Mouse (Mus musculus): Measurements from ENCODE around the gene Cpa1. TPM values are rescaled to one million over a fixed set of nuclear protein-coding genes. Genes with fewer than 3 reads are reported as not detected.
A peak's percentile ranks its signal among the peaks of the same experiment; 100 is the strongest.

Cpa1 gene
- polyA plus RNA-seq, 1 experiment from 2014 or later, result 0.16 TPM

DNA sequence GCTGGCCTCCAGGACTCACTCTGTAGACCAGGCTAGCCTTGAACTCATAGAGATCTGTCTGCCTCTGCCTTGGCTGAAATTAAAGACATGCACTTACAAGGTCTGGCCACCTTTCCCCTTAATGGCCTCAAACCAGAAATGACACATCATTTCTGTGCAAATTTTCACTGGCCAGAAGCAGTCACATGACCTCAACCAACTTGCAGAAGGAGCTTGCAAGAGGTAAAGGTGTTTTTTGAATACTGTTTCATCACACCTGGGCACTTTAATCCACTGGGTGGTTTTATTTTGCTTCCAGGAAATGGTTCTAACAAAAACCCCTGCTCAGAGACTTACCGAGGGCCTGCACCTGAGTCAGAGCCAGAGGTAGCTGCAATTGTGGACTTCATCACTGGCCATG is 9.0 kb upstream of the Cpa1 start:
- no peaks in the 10 kb centered on the region for H3K27me3 ChIP-seq (ENCODE audit: insufficient read depth, poor library complexity, severe bottlenecking)
- H3K36me3 ChIP-seq, result no peaks in the 10 kb centered on the region
- H3K9me3 ChIP-seq, result no peaks in the 10 kb centered on the region
- no peak for DNase-seq (ENCODE audit: low spot score)
- no peak overlapping the region for H3K4me3 ChIP-seq
- peak overlapping the region; percentile 76; the same call in 1 of the 2 replicates for H3K27ac ChIP-seq
- peaks cover 46% of the 10 kb centered on the region for H3K4me1 ChIP-seq (replicated peaks)
- WGBS, result 91% methylated on average over 1 of the region's 1 CpGs

DNA sequence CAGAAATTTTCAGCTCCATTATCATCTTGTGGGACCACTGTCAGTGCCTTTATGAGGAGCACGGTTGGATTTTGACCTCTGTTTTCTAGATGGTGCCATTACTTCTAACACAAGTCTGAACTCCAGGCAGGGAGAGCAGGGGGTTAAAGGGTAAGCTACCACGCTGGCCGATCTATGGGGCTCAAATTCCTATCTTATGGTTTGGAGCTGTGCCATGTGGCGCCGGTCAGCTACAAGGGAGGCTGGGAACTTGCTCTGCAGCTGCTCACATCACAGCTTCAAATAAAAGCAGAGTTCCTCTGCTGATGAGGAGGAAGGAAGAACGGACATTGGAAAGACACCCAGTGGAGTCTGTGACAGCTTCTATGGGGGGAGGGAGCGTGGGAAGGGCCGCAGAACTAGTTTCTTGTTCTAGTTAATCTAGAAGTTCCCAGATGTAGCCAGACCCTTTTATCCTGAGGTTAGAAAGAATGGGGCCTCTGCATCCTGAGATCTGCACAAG is 3.6 kb upstream of the Cpa1 start:
- WGBS, result 22% methylated on average over 8 of the region's 8 CpGs
- peak; percentile 70 for DNase-seq (ENCODE audit: low spot score)

DNA sequence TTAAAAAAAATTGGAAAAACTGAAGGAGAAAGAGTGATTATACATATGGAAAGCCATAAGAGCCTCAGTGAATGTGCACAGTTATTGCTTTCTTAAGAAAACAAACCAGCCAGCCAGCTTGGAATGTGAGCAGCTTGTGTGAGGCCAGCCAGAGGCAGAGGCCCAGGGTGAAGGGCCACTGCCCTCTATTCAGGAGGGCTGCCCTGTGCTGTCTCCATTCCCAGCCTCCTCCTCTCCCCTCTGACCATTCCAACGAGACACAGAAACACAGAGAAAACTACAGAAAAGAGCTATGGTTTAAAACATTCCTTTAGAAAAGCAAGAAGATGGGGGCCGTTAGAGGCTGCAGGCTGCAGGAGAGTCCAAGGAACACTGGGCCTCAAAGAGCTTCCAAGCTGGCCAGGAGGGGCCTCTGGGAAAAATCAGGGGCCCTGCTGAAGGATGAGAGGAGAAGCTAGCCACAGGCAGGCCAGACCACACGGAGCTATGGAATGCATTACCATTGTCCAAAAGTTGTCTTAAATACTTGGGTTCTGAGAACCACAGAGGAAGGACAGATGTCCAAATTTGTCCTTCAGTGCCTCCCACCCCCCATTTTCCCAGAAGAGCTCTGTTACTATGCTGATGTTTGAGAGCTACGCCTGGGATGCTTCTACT is 2.7 kb upstream of the Cpa1 start:
- H3K4me1 ChIP-seq (replicated peaks), result peaks cover 57% of the 10 kb centered on the region
- peak overlapping the region; percentile 92 for H3K27ac ChIP-seq
- no peak overlapping the region for H3K4me3 ChIP-seq
- DNase-seq (ENCODE audit: low spot score), result peak; percentile 77
- 11% methylated on average over 4 of the region's 4 CpGs for WGBS
- peaks cover 8% of the 10 kb centered on the region; the same call in 1 of the 2 replicates for H3K9me3 ChIP-seq
- H3K36me3 ChIP-seq, result no peaks in the 10 kb centered on the region
- H3K27me3 ChIP-seq (ENCODE audit: insufficient read depth, poor library complexity, severe bottlenecking), result no peaks in the 10 kb centered on the region

More for the DNA sequence above, 3.6 kb upstream of the Cpa1 start:
- no peak overlapping the region for H3K4me3 ChIP-seq
- no peaks in the 10 kb centered on the region for H3K36me3 ChIP-seq
- H3K4me1 ChIP-seq (replicated peaks), result peaks cover 64% of the 10 kb centered on the region
- H3K27me3 ChIP-seq (ENCODE audit: insufficient read depth, poor library complexity, severe bottlenecking), result no peaks in the 10 kb centered on the region
- peak overlapping the region; percentile 92 for H3K27ac ChIP-seq
- peaks cover 8% of the 10 kb centered on the region; the same call in 1 of the 2 replicates for H3K9me3 ChIP-seq

DNA sequence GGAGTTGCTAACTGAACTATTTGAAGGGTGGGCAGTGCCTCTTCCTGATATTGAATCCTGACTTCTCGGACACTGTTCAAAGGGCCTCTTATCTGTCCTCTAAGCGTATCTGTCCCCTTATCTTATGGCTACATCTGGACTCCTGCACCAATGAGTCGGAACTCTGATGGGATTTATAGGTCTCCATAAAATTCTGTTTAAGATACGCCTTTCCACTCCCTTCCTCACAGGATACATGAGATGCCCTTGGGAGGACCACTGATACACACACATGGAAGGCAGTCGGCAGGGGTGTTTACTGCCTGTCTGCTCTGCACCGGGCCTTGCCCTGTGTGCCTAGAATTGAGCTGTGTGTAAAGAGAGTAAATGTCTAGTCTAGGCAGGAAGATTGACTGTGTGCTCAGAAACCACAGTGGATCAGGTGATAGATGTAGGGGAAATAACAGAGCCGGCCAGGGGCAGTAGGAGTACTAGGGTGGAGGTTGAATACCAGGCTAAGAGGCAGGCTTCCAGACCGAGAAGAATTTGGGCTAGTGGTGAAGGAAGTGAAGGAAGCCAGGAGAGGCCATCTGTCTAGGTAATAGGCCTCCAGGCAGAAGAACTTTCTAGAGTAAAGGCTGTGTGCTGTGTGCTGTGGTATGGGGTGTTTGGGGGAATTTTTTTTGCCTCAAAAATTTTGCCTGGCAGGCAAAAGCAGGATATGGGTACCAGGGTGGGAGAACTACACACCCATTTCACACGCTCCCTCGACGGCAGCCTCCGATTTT is 4.9 kb downstream of the Cpa1 start:
- no peak for DNase-seq (ENCODE audit: low spot score)
- no peaks in the 10 kb centered on the region for H3K27me3 ChIP-seq (ENCODE audit: insufficient read depth, poor library complexity, severe bottlenecking)
- 84% methylated on average over 12 of the region's 12 CpGs for WGBS
- H3K36me3 ChIP-seq, result no peaks in the 10 kb centered on the region
- peaks cover 29% of the 10 kb centered on the region for H3K4me1 ChIP-seq (replicated peaks)
- peaks cover 8% of the 10 kb centered on the region; the same call in 1 of the 2 replicates for H3K9me3 ChIP-seq
- H3K27ac ChIP-seq, result peak overlapping the region; percentile 68
- no peak overlapping the region for H3K4me3 ChIP-seq

DNA sequence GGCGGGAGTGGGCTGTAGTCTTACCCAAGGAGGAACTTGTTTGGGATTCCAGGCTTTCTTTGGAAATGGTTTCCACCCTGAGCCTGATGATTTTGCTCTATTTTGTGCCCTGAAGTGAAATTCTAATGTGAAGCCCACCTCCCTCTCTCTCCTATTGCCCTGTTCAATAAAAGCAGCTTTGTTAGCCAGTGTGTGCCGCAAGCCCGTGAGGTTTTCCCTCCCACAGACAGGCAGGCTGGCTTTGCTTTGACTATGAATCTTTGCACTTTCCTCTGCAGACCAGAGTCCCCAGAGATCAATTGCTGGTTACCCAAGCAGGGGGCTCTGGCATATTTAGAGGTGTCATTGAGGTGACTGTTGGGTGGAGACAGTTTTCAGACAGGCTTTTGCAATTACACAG is 5.4 kb downstream of the Cpa1 start:
- 66% methylated on average over 3 of the region's 3 CpGs for WGBS
- no peak for DNase-seq (ENCODE audit: low spot score)
- Histone ChIP-seq H3K27me3 (ENCODE audit: insufficient read depth, poor library complexity, severe bottlenecking) (no peaks in the 10 kb centered on the region), H3K36me3 (no peaks in the 10 kb centered on the region), H3K4me1 (replicated peaks) (peaks cover 31% of the 10 kb centered on the region), H3K9me3 (peaks cover 4% of the 10 kb centered on the region; the same call in 1 of the 2 replicates), H3K4me3 (no peak overlapping the region), H3K27ac (peak overlapping the region; percentile 68)

DNA sequence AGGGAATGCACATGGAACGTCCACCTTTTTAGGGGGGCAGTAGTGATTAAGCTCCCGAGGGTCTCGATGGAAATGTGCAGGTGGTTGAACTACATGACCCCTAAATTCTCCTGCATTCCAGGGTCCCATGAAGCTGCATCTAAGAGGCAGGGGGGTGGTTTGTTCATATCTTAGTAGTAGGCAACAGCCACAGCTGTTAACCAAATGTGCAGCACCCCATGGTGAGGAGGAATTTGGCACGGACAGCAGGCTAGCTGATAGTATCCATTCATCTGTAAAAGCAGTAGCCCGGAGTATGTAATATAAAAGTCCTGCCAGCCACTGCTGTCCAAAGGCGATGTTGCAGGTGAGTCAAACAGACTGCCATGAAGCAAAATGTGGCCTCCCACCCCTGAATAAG is 6.4 kb downstream of the Cpa1 start:
- Histone ChIP-seq H3K27ac (peak overlapping the region; percentile 68), H3K36me3 (no peaks in the 10 kb centered on the region), H3K4me1 (replicated peaks) (peaks cover 40% of the 10 kb centered on the region), H3K4me3 (no peak overlapping the region), H3K9me3 (no peaks in the 10 kb centered on the region), H3K27me3 (ENCODE audit: insufficient read depth, poor library complexity, severe bottlenecking) (no peaks in the 10 kb centered on the region)
- WGBS, result 65% methylated on average over 6 of the region's 6 CpGs
- DNase-seq (ENCODE audit: low spot score), result no peak

DNA sequence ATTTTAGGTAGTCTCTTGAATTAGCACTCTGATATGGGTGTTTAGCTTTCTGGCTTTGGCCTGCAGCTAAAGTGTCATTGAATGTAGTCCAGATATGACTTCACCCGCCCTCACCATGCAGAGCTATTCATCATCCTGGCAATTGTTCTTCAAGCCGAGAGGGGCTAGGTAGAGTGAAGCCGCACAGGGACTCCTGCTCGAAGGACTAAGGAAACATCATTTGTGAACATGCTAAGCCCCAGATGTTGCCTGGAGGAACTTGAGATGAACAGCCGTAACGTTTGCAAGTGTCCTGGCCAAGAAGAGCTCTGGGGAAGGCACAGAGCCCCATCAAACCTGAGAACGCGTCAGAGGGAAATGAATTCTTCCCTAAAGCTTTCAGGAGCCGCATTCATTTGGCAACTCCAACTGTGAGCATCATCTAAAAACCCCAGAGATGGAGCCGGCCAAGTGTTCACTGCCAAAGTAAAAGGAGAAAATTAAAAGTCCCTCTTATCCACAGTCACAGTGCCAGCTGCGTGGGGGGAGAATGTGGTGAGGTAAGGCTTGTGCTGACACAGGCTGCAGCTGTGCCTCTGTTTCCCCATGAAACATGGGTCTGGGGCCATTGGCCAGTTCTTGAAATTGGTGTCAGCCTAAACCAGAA is 10.8 kb downstream of the Cpa1 start:
- H3K9me3 ChIP-seq, result no peaks in the 10 kb centered on the region
- no peak for DNase-seq (ENCODE audit: low spot score)
- H3K27me3 ChIP-seq (ENCODE audit: insufficient read depth, poor library complexity, severe bottlenecking), result no peaks in the 10 kb centered on the region
- no peak overlapping the region for H3K4me3 ChIP-seq
- 79% methylated on average over 11 of the region's 11 CpGs for WGBS
- peak overlapping the region; percentile 57 for H3K27ac ChIP-seq
- peaks cover 58% of the 10 kb centered on the region for H3K4me1 ChIP-seq (replicated peaks)
- no peaks in the 10 kb centered on the region for H3K36me3 ChIP-seq

DNA sequence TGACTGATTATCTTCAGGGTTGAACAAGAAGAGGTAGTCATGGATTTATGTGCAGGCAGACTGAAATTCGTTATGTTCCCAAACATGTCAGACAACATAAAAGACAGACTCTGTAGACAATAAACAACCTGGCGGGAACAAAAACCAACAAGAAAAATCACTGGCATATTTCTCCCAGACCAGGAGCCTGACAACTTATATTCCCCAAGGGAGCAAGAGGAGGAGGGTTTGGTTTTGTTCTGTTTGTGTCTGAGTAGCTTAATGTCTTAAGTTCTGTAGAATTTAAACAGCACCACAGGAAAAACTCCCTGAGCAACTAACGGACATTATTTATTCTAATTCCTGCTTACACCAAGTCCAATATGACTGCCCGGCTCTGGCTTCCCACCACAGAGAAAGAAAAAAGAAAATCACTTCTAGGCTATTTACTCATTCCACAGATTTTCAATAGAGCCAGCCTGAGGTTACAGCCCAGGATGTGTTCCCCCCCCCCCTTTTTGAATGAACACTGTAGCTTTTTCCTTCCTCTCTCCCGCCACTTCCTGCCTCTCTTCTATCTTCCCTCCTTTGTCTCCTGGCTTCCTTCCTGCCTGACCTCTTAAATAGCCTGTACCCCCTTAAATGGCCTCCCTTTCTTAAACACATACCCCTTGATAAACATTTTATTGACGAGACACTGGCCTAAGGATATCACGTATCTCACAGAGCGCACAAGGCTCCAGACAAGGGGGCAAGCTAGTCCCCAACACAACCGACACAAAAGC is 13.6 kb downstream of the Cpa1 start:
- peaks cover 6% of the 10 kb centered on the region; the same call in 1 of the 2 replicates for H3K27me3 ChIP-seq (ENCODE audit: insufficient read depth, poor library complexity, severe bottlenecking)
- H3K27ac ChIP-seq, result peak overlapping the region; percentile 83
- DNase-seq (ENCODE audit: low spot score), result no peak
- peaks cover 69% of the 10 kb centered on the region for H3K4me1 ChIP-seq (replicated peaks)
- no peaks in the 10 kb centered on the region for H3K9me3 ChIP-seq
- 58% methylated on average over 9 of the region's 9 CpGs for WGBS
- H3K4me3 ChIP-seq, result no peak overlapping the region
- H3K36me3 ChIP-seq, result peaks cover 8% of the 10 kb centered on the region

DNA sequence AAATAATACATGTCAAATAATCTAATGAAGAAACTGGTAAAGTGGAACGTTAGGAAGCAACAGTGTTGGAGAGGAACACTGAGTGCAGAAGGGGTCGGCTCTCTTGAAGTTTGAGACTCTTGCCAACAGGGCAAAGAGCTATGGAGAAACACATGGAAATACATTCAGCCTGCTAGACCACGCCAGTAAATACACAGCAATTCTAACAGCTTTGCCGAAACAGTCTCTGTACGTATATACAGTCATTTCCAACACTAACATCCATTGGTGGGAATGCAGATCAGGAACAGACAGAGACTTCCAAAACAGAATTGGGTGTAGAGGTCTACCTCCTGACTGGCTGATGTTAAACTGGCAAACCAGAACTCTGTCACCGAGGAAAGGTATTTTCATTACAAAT is 14.5 kb downstream of the Cpa1 start:
- H3K4me1 ChIP-seq (replicated peaks), result peaks cover 71% of the 10 kb centered on the region
- no peak for DNase-seq (ENCODE audit: low spot score)
- WGBS, result 88% methylated on average over 6 of the region's 6 CpGs
- no peak overlapping the region for H3K4me3 ChIP-seq
- peaks cover 6% of the 10 kb centered on the region; the same call in 1 of the 2 replicates for H3K27me3 ChIP-seq (ENCODE audit: insufficient read depth, poor library complexity, severe bottlenecking)
- H3K9me3 ChIP-seq, result no peaks in the 10 kb centered on the region
- H3K36me3 ChIP-seq, result peaks cover 13% of the 10 kb centered on the region
- peak overlapping the region; percentile 83 for H3K27ac ChIP-seq

DNA sequence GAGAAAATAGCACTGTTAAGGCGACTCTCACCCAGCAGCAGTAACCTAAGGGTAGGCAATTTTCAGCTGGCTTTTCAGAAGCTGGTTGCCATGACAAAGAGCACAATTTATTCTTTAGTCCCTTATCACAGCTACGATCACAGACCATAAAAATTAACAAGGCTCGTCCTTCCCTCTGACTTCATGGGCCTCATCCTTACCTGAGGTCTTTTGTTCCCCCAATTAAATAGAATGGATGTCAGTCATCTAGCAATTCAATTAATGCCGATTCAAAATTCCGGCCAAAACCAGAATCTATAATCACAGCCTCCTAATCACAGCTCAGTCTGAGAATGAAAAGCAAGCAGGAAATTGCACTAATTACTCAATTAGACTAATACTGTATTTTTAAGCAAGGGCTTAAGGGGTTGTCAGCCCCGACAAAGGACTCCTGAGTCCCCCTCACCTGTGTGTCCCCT is 15.4 kb downstream of the Cpa1 start:
- WGBS, result 53% methylated on average over 6 of the region's 6 CpGs
- Histone ChIP-seq H3K4me1 (replicated peaks) (peaks cover 72% of the 10 kb centered on the region), H3K36me3 (peaks cover 16% of the 10 kb centered on the region), H3K27me3 (ENCODE audit: insufficient read depth, poor library complexity, severe bottlenecking) (peaks cover 6% of the 10 kb centered on the region; the same call in 1 of the 2 replicates), H3K9me3 (no peaks in the 10 kb centered on the region), H3K27ac (peak overlapping the region; percentile 83), H3K4me3 (no peak overlapping the region)
- no peak for DNase-seq (ENCODE audit: low spot score)

DNA sequence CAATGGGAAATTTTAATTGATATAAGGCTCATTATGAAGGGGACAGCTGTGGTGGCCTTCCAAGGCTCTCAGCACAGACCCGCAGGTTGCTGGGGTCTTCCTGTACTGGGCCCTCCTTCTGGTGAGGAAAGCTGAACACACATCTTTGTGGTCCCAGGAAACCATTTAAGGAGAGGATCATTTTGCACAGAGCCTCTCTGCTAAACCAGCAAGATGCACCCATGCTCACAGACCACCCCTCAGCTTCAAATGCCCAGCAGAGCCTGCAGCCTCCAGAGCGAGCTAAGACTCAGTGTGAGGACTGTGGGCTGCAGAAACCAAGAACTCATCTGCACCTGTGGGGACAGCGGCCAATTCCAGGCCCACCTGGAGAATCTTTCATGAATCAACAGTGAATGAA is 15.9 kb downstream of the Cpa1 start:
- Histone ChIP-seq H3K27ac (peak overlapping the region; percentile 83), H3K27me3 (ENCODE audit: insufficient read depth, poor library complexity, severe bottlenecking) (peaks cover 6% of the 10 kb centered on the region; the same call in 1 of the 2 replicates), H3K4me3 (no peak overlapping the region), H3K36me3 (peaks cover 16% of the 10 kb centered on the region), H3K4me1 (replicated peaks) (peaks cover 70% of the 10 kb centered on the region), H3K9me3 (no peaks in the 10 kb centered on the region)
- DNase-seq (ENCODE audit: low spot score), result no peak
- 83% methylated on average over 3 of the region's 3 CpGs for WGBS

DNA sequence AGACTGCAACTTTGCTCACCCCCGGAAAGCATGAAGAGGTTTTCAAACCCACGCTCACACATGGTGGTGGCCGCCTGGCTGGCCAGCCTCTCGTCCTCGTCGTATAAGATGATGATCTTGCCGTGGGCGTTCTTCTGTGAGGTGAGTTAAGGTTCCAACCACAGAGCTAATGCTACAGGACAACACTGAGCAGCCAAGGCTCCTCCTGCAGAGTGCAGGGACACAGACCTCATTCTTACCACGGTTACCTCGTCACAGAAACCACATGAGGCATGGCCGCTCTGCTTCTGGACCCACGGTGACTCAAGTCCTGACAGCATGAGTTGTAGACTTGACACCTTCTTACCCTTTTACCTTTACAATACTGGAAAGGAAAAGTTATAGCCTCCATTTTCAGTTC is 18.3 kb downstream of the Cpa1 start:
- Histone ChIP-seq H3K4me1 (replicated peaks) (peaks cover 82% of the 10 kb centered on the region), H3K27me3 (ENCODE audit: insufficient read depth, poor library complexity, severe bottlenecking) (peaks cover 6% of the 10 kb centered on the region; the same call in 1 of the 2 replicates), H3K27ac (peak overlapping the region; percentile 75), H3K36me3 (peaks cover 24% of the 10 kb centered on the region), H3K9me3 (no peaks in the 10 kb centered on the region), H3K4me3 (no peak overlapping the region)
- 95% methylated on average over 12 of the region's 12 CpGs for WGBS
- no peak for DNase-seq (ENCODE audit: low spot score)
